Mouse (Mus musculus) intestine, postnatal 0 days (tissue): ENCODE measurements at regions not wholly inside any gene's neighbourhood (a gene's known extent, or its start where the extent isn't known, plus 50 kb on each side); places are given as distances from the start of the nearest gene placed in this dataset.

Experiments used
- ATAC-seq: fragments of 200-750 bp; cut with Nextera tagmentation; 2 replicates; pipeline ENCODE4 v1.8.0; 2017; ENCODE audit warnings: mild to moderate bottlenecking, moderate TSS enrichment, moderate library complexity
- H3K27ac ChIP-seq: fragments of 300-500 bp; sonication (generic); 2 replicates; pipeline ENCODE4 v1.5.1; 2014; ENCODE audit warnings: mild to moderate bottlenecking, low read depth, low read length, moderate library complexity
- H3K27me3 ChIP-seq: fragments of 300-500 bp; sonication (generic); replicated peaks from 2 replicates; pipeline ENCODE4 v1.6.1; 2014; ENCODE audit warnings: low read length, mixed read lengths; ENCODE audit not compliant: control insufficient read depth, insufficient read depth
- H3K36me3 ChIP-seq: fragments of 300-500 bp; sonication (generic); 2 replicates; pipeline ENCODE4 v1.6.1; 2014; ENCODE audit warnings: mild to moderate bottlenecking, moderate library complexity; ENCODE audit not compliant: control insufficient read depth, insufficient read depth
- H3K4me1 ChIP-seq: fragments of 300-500 bp; sonication (generic); replicated peaks from 2 replicates; pipeline ENCODE4 v1.6.1; 2014; ENCODE audit warnings: antibody characterized with exemption, low read length, mixed read lengths; ENCODE audit not compliant: control insufficient read depth, insufficient read depth
- H3K4me2 ChIP-seq: fragments of 300-500 bp; sonication (generic); replicated peaks from 2 replicates; pipeline ENCODE4 v1.6.1; 2014; ENCODE audit warnings: low read depth, mild to moderate bottlenecking, moderate library complexity
- H3K4me3 ChIP-seq: fragments of 300-500 bp; sonication (generic); 2 replicates; pipeline ENCODE4 v1.5.1; 2014; ENCODE audit warnings: low read depth, low read length
- H3K9ac ChIP-seq: fragments of 300-500 bp; sonication (generic); 2 replicates; pipeline ENCODE4 v1.6.1; 2014; ENCODE audit warnings: mild to moderate bottlenecking, low read depth, low read length
- H3K9me3 ChIP-seq: fragments of 300-500 bp; sonication (generic); 2 replicates; pipeline ENCODE4 v1.6.1; 2016; ENCODE audit warnings: mixed run types; ENCODE audit not compliant: control insufficient read depth
- CTCF ChIP-seq: sonication (generic); IDR thresholded peaks from 2 replicates; pipeline ENCODE4 v1.5.1; 2016; ENCODE audit warnings: low read depth, mild to moderate bottlenecking, control low read depth, antibody characterized with exemption, moderate library complexity
- WGBS: fragments of 180-500 bp; shearing (Covaris S2); extraction: QIAGEN DNeasy Blood & Tissue Kit; methylation state at CpG from one replicate; pipeline ENCODE4 v1.1.7; 2014; 5-methylcytosine and 5-hydroxymethylcytosine counted together

GRCm38 (mm10) chr14:40308316-40308715 lies 584.8 kb downstream of the Sh2d4b start:
- no peak overlapping the region for H3K4me2 ChIP-seq
- WGBS = 78% methylated on average over 3 of the region's 3 CpGs
- no peaks in the 10 kb centered on the region for H3K27me3 ChIP-seq
- no peaks in the 10 kb centered on the region for H3K36me3 ChIP-seq
- H3K4me1 ChIP-seq = no peaks in the 10 kb centered on the region
- no peaks in the 10 kb centered on the region for H3K9me3 ChIP-seq
- no peak overlapping the region for H3K9ac ChIP-seq
- no peak overlapping the region for H3K4me3 ChIP-seq
- no peak overlapping the region for H3K27ac ChIP-seq
- no peak for ATAC-seq
- no peak for TF ChIP-seq CTCF

- Histone ChIP-seq H3K27ac (no peak overlapping the region), H3K4me2 (no peak overlapping the region), H3K4me3 (no peak overlapping the region), H3K9me3 (no peaks in the 10 kb centered on the region), H3K9ac (no peak overlapping the region), H3K27me3 (no peaks in the 10 kb centered on the region), H3K36me3 (no peaks in the 10 kb centered on the region), H3K4me1 (no peaks in the 10 kb centered on the region)
- TF ChIP-seq CTCF = no peak
- ATAC-seq = no peak
- 81% methylated on average over 2 of the region's 2 CpGs for WGBS
Observed at GRCm38 (mm10) chr14:40279194-40279593, 613.9 kb downstream of the Sh2d4b start.

- H3K4me1 ChIP-seq = no peaks in the 10 kb centered on the region
- no peak overlapping the region for H3K27ac ChIP-seq
- H3K9me3 ChIP-seq = no peaks in the 10 kb centered on the region
- 0 out of 2 replicates have a peak, but pooled peaks have one; percentile 16 for TF ChIP-seq CTCF
- no peaks in the 10 kb centered on the region for H3K27me3 ChIP-seq
- ATAC-seq = no peak
- H3K9ac ChIP-seq = no peak overlapping the region
- H3K4me3 ChIP-seq = no peak overlapping the region
- H3K4me2 ChIP-seq = no peak overlapping the region
- H3K36me3 ChIP-seq = no peaks in the 10 kb centered on the region
- WGBS = 33% methylated on average over 1 of the region's 1 CpGs
Observed at GRCm38 (mm10) chr14:40275331-40275730, 617.7 kb downstream of the Sh2d4b start.

GRCm38 (mm10) chr14:40261646-40262045 lies 631.4 kb downstream of the Sh2d4b start:
- 57% methylated on average over 2 of the region's 2 CpGs for WGBS
- Histone ChIP-seq H3K9ac (no peak overlapping the region), H3K4me3 (no peak overlapping the region), H3K4me1 (no peaks in the 10 kb centered on the region), H3K27ac (no peak overlapping the region), H3K36me3 (no peaks in the 10 kb centered on the region), H3K4me2 (no peak overlapping the region), H3K27me3 (no peaks in the 10 kb centered on the region), H3K9me3 (no peaks in the 10 kb centered on the region)
- ATAC-seq = no peak
- TF ChIP-seq CTCF = no peak

GRCm38 (mm10) chr14:40232084-40232483 lies 661.0 kb downstream of the Sh2d4b start:
- no peak overlapping the region for H3K27ac ChIP-seq
- no peaks in the 10 kb centered on the region for H3K4me1 ChIP-seq
- no peaks in the 10 kb centered on the region for H3K9me3 ChIP-seq
- no peak overlapping the region for H3K4me3 ChIP-seq
- no peak overlapping the region for H3K4me2 ChIP-seq
- no peaks in the 10 kb centered on the region for H3K27me3 ChIP-seq
- 60% methylated on average over 1 of the region's 1 CpGs for WGBS
- no peak for TF ChIP-seq CTCF
- no peaks in the 10 kb centered on the region for H3K36me3 ChIP-seq
- no peak overlapping the region for H3K9ac ChIP-seq
- no peak for ATAC-seq

- no peak for TF ChIP-seq CTCF
- H3K36me3 ChIP-seq = no peaks in the 10 kb centered on the region
- H3K4me3 ChIP-seq = no peak overlapping the region
- no peaks in the 10 kb centered on the region for H3K27me3 ChIP-seq
- WGBS = 77% methylated on average over 2 of the region's 2 CpGs
- no peak overlapping the region for H3K27ac ChIP-seq
- no peak overlapping the region for H3K9ac ChIP-seq
- H3K4me1 ChIP-seq = no peaks in the 10 kb centered on the region
- H3K4me2 ChIP-seq = no peak overlapping the region
- H3K9me3 ChIP-seq = no peaks in the 10 kb centered on the region
- ATAC-seq = no peak
Observed at GRCm38 (mm10) chr14:40224331-40224730, 668.7 kb downstream of the Sh2d4b start.
